Mouse (Mus musculus): ENCODE data around the gene Nin. TPM values are rescaled to one million over a fixed set of nuclear protein-coding genes. Genes with fewer than 3 reads are reported as not detected.

The Nin gene
- polyA plus RNA-seq, 1 experiment from 2014 or later = 17.1 TPM

- ATAC-seq (ENCODE audit: low FRiP score, low TSS enrichment) = no peak
- whole genome bisulfite sequencing = 88% methylated on average over 4 of the region's 4 CpGs
These were observed 103.2 kb downstream of the Nin start for GRCm38 (mm10) chr12:70010356-70010755.

GRCm38 (mm10) chr12:70005103-70005502, 108.4 kb downstream of the Nin start:
- H3K4me1 ChIP-seq (ENCODE audit: control insufficient read depth, insufficient read depth, low read length) = no peaks in the 10 kb centered on the region
- H3K4me3 ChIP-seq (replicated peaks; ENCODE audit: low read depth, low read length) = no peak overlapping the region
- H3K27me3 ChIP-seq (ENCODE audit: control insufficient read depth, insufficient read depth, low read length) = no peaks in the 10 kb centered on the region
- DNase-seq (no peak), ATAC-seq (ENCODE audit: low FRiP score, low TSS enrichment) (no peak)
- H3K36me3 ChIP-seq (ENCODE audit: control insufficient read depth, insufficient read depth, low read length) = no peaks in the 10 kb centered on the region
- H3K9ac ChIP-seq (replicated peaks; ENCODE audit: low read length) = no peak overlapping the region
- H3K27ac ChIP-seq (replicated peaks; ENCODE audit: low read depth, low read length) = no peak overlapping the region
- H3K9me3 ChIP-seq (ENCODE audit: control insufficient read depth, low read length) = no peaks in the 10 kb centered on the region
- no peak overlapping the region for H3K4me2 ChIP-seq (ENCODE audit: low read length)
- 89% methylated on average over 4 of the region's 4 CpGs for WGBS

More at GRCm38 (mm10) chr12:70010356-70010755, 103.2 kb downstream of the Nin start:
- H3K36me3 ChIP-seq (ENCODE audit: control insufficient read depth, insufficient read depth, low read length) = peaks cover 18% of the 10 kb centered on the region
- no peaks in the 10 kb centered on the region for H3K4me1 ChIP-seq (ENCODE audit: control insufficient read depth, insufficient read depth, low read length)
- H3K9ac ChIP-seq (replicated peaks; ENCODE audit: low read length) = no peak overlapping the region
- H3K4me2 ChIP-seq (ENCODE audit: low read length) = no peak overlapping the region
- no peak for DNase-seq
- H3K9me3 ChIP-seq (ENCODE audit: control insufficient read depth, low read length) = no peaks in the 10 kb centered on the region
- no peaks in the 10 kb centered on the region for H3K27me3 ChIP-seq (ENCODE audit: control insufficient read depth, insufficient read depth, low read length)
- no peak overlapping the region for H3K4me3 ChIP-seq (replicated peaks; ENCODE audit: low read depth, low read length)
- H3K27ac ChIP-seq (replicated peaks; ENCODE audit: low read depth, low read length) = no peak overlapping the region

GRCm38 (mm10) chr12:69998186-69998983, 115.1 kb downstream of the Nin start:
- no peak overlapping the region for H3K4me2 ChIP-seq (ENCODE audit: low read length)
- no peak overlapping the region for H3K27ac ChIP-seq (replicated peaks; ENCODE audit: low read depth, low read length)
- H3K9me3 ChIP-seq (ENCODE audit: control insufficient read depth, low read length) = no peaks in the 10 kb centered on the region
- H3K27me3 ChIP-seq (ENCODE audit: control insufficient read depth, insufficient read depth, low read length) = no peaks in the 10 kb centered on the region
- no peak for DNase-seq
- no peak overlapping the region for H3K4me3 ChIP-seq (replicated peaks; ENCODE audit: low read depth, low read length)
- 90% methylated on average over 13 of the region's 13 CpGs for WGBS
- no peak for ATAC-seq (ENCODE audit: low FRiP score, low TSS enrichment)
- H3K9ac ChIP-seq (replicated peaks; ENCODE audit: low read length) = no peak overlapping the region
- H3K36me3 ChIP-seq (ENCODE audit: control insufficient read depth, insufficient read depth, low read length) = no peaks in the 10 kb centered on the region
- no peaks in the 10 kb centered on the region for H3K4me1 ChIP-seq (ENCODE audit: control insufficient read depth, insufficient read depth, low read length)

GRCm38 (mm10) chr12:69995382-69995781, 118.1 kb downstream of the Nin start:
- DNase-seq (no peak), ATAC-seq (ENCODE audit: low FRiP score, low TSS enrichment) (no peak)
- 59% methylated on average over 3 of the region's 3 CpGs for WGBS

GRCm38 (mm10) chr12:69986786-69987497, 126.6 kb downstream of the Nin start, which contains the start of gene Sav1:
Gene Sav1, minus strand, starts transcription at chr12:69987002.
- peak within 1 kb of the TSS; percentile 75 for H3K4me2 ChIP-seq (ENCODE audit: low read length)
- peak within 1 kb of the TSS; percentile 83 for H3K9ac ChIP-seq (replicated peaks; ENCODE audit: low read length)
- WGBS = under 1% methylated on average over 96 of the region's 102 CpGs
- H3K4me1 ChIP-seq (ENCODE audit: control insufficient read depth, insufficient read depth, low read length) = peaks cover 7% of the 10 kb centered on the region; the same call in 1 of the 2 replicates
- ATAC-seq (ENCODE audit: low FRiP score, low TSS enrichment) (peak; percentile 94), DNase-seq (peak; percentile 94)
- H3K36me3 ChIP-seq (ENCODE audit: control insufficient read depth, insufficient read depth, low read length) = peaks cover 19% of the 10 kb centered on the region
- peak within 1 kb of the TSS; percentile 85 for H3K27ac ChIP-seq (replicated peaks; ENCODE audit: low read depth, low read length)
- H3K9me3 ChIP-seq (ENCODE audit: control insufficient read depth, low read length) = no peaks in the 10 kb centered on the region
- no peaks in the 10 kb centered on the region for H3K27me3 ChIP-seq (ENCODE audit: control insufficient read depth, insufficient read depth, low read length)
- H3K4me3 ChIP-seq (replicated peaks; ENCODE audit: low read depth, low read length) = peak within 1 kb of the TSS; percentile 80

More at GRCm38 (mm10) chr12:69995382-69995781, 118.1 kb downstream of the Nin start:
- Histone ChIP-seq H3K4me2 (ENCODE audit: low read length) (no peak overlapping the region), H3K9ac (replicated peaks; ENCODE audit: low read length) (no peak overlapping the region), H3K27me3 (ENCODE audit: control insufficient read depth, insufficient read depth, low read length) (no peaks in the 10 kb centered on the region), H3K9me3 (ENCODE audit: control insufficient read depth, low read length) (no peaks in the 10 kb centered on the region), H3K27ac (replicated peaks; ENCODE audit: low read depth, low read length) (no peak overlapping the region), H3K4me3 (replicated peaks; ENCODE audit: low read depth, low read length) (no peak overlapping the region), H3K36me3 (ENCODE audit: control insufficient read depth, insufficient read depth, low read length) (no peaks in the 10 kb centered on the region), H3K4me1 (ENCODE audit: control insufficient read depth, insufficient read depth, low read length) (no peaks in the 10 kb centered on the region)

- H3K27ac ChIP-seq (replicated peaks; ENCODE audit: low read depth, low read length) = peak overlapping the region; percentile 85
- H3K4me2 ChIP-seq (ENCODE audit: low read length) = peak overlapping the region; percentile 75
- no peaks in the 10 kb centered on the region for H3K27me3 ChIP-seq (ENCODE audit: control insufficient read depth, insufficient read depth, low read length)
- H3K9ac ChIP-seq (replicated peaks; ENCODE audit: low read length) = peak overlapping the region; percentile 83
- peak; percentile 62 for DNase-seq
- H3K36me3 ChIP-seq (ENCODE audit: control insufficient read depth, insufficient read depth, low read length) = peaks cover 22% of the 10 kb centered on the region
- WGBS = under 1% methylated on average over 36 of the region's 36 CpGs
- peaks cover 7% of the 10 kb centered on the region; the same call in 1 of the 2 replicates for H3K4me1 ChIP-seq (ENCODE audit: control insufficient read depth, insufficient read depth, low read length)
- H3K4me3 ChIP-seq (replicated peaks; ENCODE audit: low read depth, low read length) = peak overlapping the region; percentile 80
- ATAC-seq (ENCODE audit: low FRiP score, low TSS enrichment) = peak; percentile 74; the same call in 1 of the 2 replicates
- H3K9me3 ChIP-seq (ENCODE audit: control insufficient read depth, low read length) = no peaks in the 10 kb centered on the region
These were observed 127.2 kb downstream of the Nin start for GRCm38 (mm10) chr12:69986241-69986762.

GRCm38 (mm10) chr12:69985546-69985945, 128.0 kb downstream of the Nin start:
- Histone ChIP-seq H3K4me2 (ENCODE audit: low read length) (peak overlapping the region; percentile 75), H3K36me3 (ENCODE audit: control insufficient read depth, insufficient read depth, low read length) (peaks cover 26% of the 10 kb centered on the region), H3K4me1 (ENCODE audit: control insufficient read depth, insufficient read depth, low read length) (peaks cover 7% of the 10 kb centered on the region; the same call in 1 of the 2 replicates), H3K9me3 (ENCODE audit: control insufficient read depth, low read length) (no peaks in the 10 kb centered on the region), H3K27me3 (ENCODE audit: control insufficient read depth, insufficient read depth, low read length) (no peaks in the 10 kb centered on the region), H3K4me3 (replicated peaks; ENCODE audit: low read depth, low read length) (peak overlapping the region; percentile 80), H3K27ac (replicated peaks; ENCODE audit: low read depth, low read length) (no peak overlapping the region), H3K9ac (replicated peaks; ENCODE audit: low read length) (no peak overlapping the region)
- WGBS = 38% methylated on average over 4 of the region's 4 CpGs
- ATAC-seq (ENCODE audit: low FRiP score, low TSS enrichment) (no peak), DNase-seq (no peak)

- WGBS = 71% methylated on average over 5 of the region's 5 CpGs
- Histone ChIP-seq H3K9me3 (ENCODE audit: control insufficient read depth, low read length) (no peaks in the 10 kb centered on the region), H3K36me3 (ENCODE audit: control insufficient read depth, insufficient read depth, low read length) (peaks cover 32% of the 10 kb centered on the region), H3K27ac (replicated peaks; ENCODE audit: low read depth, low read length) (no peak overlapping the region), H3K4me1 (ENCODE audit: control insufficient read depth, insufficient read depth, low read length) (peaks cover 7% of the 10 kb centered on the region; the same call in 1 of the 2 replicates), H3K4me3 (replicated peaks; ENCODE audit: low read depth, low read length) (no peak overlapping the region), H3K4me2 (ENCODE audit: low read length) (no peak overlapping the region), H3K27me3 (ENCODE audit: control insufficient read depth, insufficient read depth, low read length) (no peaks in the 10 kb centered on the region), H3K9ac (replicated peaks; ENCODE audit: low read length) (no peak overlapping the region)
- ATAC-seq (ENCODE audit: low FRiP score, low TSS enrichment) (no peak), DNase-seq (peak; percentile 35)
These were observed 130.6 kb downstream of the Nin start for GRCm38 (mm10) chr12:69982874-69983273.
